Mouse (Mus musculus): ENCODE results near the gene Mta2.

DNA sequence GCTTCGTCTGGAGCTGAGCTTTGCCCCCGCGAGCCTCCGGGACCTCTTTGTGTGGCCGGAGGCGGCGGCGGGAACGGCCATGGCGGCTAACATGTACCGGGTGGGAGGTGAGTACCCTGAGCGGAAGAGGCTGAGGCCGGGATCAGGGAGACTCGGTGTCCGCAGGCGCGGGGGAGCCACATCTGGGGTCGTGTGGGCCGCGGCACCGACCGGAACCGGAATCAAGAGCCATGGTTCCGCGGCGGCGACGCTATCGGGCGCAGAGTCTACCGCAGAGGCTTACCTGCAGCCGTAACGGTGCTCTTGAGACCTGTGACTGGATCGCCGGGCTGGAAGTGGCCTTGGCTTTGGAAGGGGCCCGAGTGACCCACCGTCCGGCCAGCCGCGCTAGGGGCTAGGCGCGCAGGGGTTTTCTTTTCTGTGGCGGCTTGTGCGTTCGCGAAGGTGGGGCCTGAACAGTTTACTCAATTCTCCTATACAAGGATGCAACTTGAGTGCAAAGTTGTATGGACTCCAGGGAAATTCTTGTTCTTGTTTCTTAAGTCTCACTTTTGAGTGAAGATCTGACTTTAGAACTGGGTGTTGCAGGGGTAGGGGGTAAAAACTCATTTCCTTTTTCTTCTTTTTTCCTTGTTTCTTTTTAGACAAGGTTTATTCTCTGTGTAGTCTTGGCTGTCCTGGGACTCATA lies 745 bp downstream of the Mta2 start:
- no peak for TF ChIP-seq CTCF (conservative IDR thresholded peaks at IDR 0.05; ENCODE audit: low read length)
- no peak for TF ChIP-seq NANOG (IDR thresholded peaks at IDR 0.05; ENCODE audit: borderline replicate concordance, low read length)
- no peak for TF ChIP-seq POU5F1 (IDR thresholded peaks at IDR 0.05; ENCODE audit: borderline replicate concordance, low read length)

Data from E14TG2a.4 (cell line).